9 mouse cellular contexts compared by ENCODE assay signal in genomic region chr9:63998026-63998425, GRCm38 (mm10). TPM values are rescaled to one million over a fixed set of nuclear protein-coding genes. Genes with fewer than 3 reads are reported as not detected.
DNase-seq lines count a peak whose midpoint lies in the region; ATAC-seq and TF ChIP-seq lines count a peak whose summit lies in the region.
"Had no signal": no experiment of that assay in that cellular context is flagged by ENCODE, and none has a peak within 500 bp of the region (broad histone marks: within the 10 kb centered on the region; RNA-seq: fewer than 3 reads in every experiment).

No protein-coding gene starts in this region.

- 0 out of 2 replicates have a peak overlapping the region, but pooled peaks have one; percentile 38 for H3K27ac ChIP-seq in heart, embryonic 10.5 days
- no peak overlapping the region for H3K27ac ChIP-seq in heart, embryonic 11.5 days (ENCODE audit: low read depth, low read length)
- peak overlapping the region; percentile 28; the same call in 1 of the 2 replicates for H3K27ac ChIP-seq in lung, embryonic 16.5 days (ENCODE audit: low read length)
- H3K27ac ChIP-seq in forebrain, embryonic 13.5 days: peak overlapping the region; percentile 51
- peak overlapping the region; percentile 76 for H3K27ac ChIP-seq in limb, embryonic 13.5 days
- H3K27ac ChIP-seq: liver, embryonic 13.5 days had no signal

- peaks cover 97% of the 10 kb centered on the region for H3K36me3 ChIP-seq in heart, embryonic 10.5 days
- H3K36me3 ChIP-seq in heart, embryonic 11.5 days (ENCODE audit: control insufficient read depth, insufficient read depth, low read length): peaks cover 27% of the 10 kb centered on the region
- peaks cover 15% of the 10 kb centered on the region for H3K36me3 ChIP-seq in lung, embryonic 16.5 days (ENCODE audit: control insufficient read depth, insufficient read depth, low read length)
- H3K36me3 ChIP-seq in forebrain, embryonic 13.5 days (ENCODE audit: poor library complexity, severe bottlenecking): no peaks in the 10 kb centered on the region
- H3K36me3 ChIP-seq in limb, embryonic 13.5 days: peaks cover 83% of the 10 kb centered on the region

- ATAC-seq in heart, embryonic 11.5 days (replicated peaks; ENCODE audit: insufficient number of reproducible peaks, low FRiP score, low TSS enrichment): no peak
- no peak for ATAC-seq in lung, embryonic 16.5 days (ENCODE audit: low read depth)
- no peak for ATAC-seq in forebrain, embryonic 13.5 days
- no peak for ATAC-seq in limb, embryonic 13.5 days (ENCODE audit: low FRiP score, low read depth)

- no peaks in the 10 kb centered on the region for H3K27me3 ChIP-seq in heart, embryonic 10.5 days (ENCODE audit: insufficient read depth, poor library complexity, severe bottlenecking)
- H3K27me3 ChIP-seq in heart, embryonic 11.5 days (ENCODE audit: control insufficient read depth, insufficient read depth, low read length): no peaks in the 10 kb centered on the region
- H3K27me3 ChIP-seq in lung, embryonic 16.5 days (ENCODE audit: control insufficient read depth, insufficient read depth, low read depth, low read length): no peaks in the 10 kb centered on the region
- no peaks in the 10 kb centered on the region for H3K27me3 ChIP-seq in forebrain, embryonic 13.5 days
- no peaks in the 10 kb centered on the region for H3K27me3 ChIP-seq in limb, embryonic 13.5 days
- H3K27me3 ChIP-seq: liver, embryonic 13.5 days had no signal

- no peak overlapping the region for H3K9ac ChIP-seq in heart, embryonic 11.5 days (ENCODE audit: low read depth, low read length)
- H3K9ac ChIP-seq in lung, embryonic 16.5 days (ENCODE audit: low read length): peak overlapping the region; percentile 25; the same call in 1 of the 2 replicates
- peak overlapping the region; percentile 40; the same call in 1 of the 2 replicates for H3K9ac ChIP-seq in forebrain, embryonic 13.5 days
- peak overlapping the region; percentile 31; the same call in 1 of the 2 replicates for H3K9ac ChIP-seq in limb, embryonic 13.5 days
- H3K9ac ChIP-seq: liver, embryonic 13.5 days had no signal

- DNase-seq in heart, embryonic 10.5 days (ENCODE audit: low spot score): no peak
- DNase-seq in lung, adult 2 months: no peak
- DNase-seq in T-cell, adult 2 months (ENCODE audit: low spot score): no peak
- DNase-seq in kidney, adult 9 months: no peak
- DNase-seq: liver, embryonic 13.5 days had no signal

- TF ChIP-seq CTCF in lung, adult 2 months (IDR thresholded peaks at IDR 0.05; ENCODE audit: insufficient read depth, low read length): no peak

- TF ChIP-seq POLR2A in lung, adult 2 months (IDR thresholded peaks at IDR 0.05; ENCODE audit: borderline replicate concordance, extremely low read depth, low read depth, low read length): no peak

- no peaks in the 10 kb centered on the region for H3K9me3 ChIP-seq in heart, embryonic 10.5 days
- H3K9me3 ChIP-seq in heart, embryonic 11.5 days (replicated peaks; ENCODE audit: control insufficient read depth, low read length): no peaks in the 10 kb centered on the region
- no peaks in the 10 kb centered on the region for H3K9me3 ChIP-seq in lung, embryonic 16.5 days (ENCODE audit: control insufficient read depth, low read length)
- H3K9me3 ChIP-seq in forebrain, embryonic 13.5 days (replicated peaks): no peaks in the 10 kb centered on the region
- no peaks in the 10 kb centered on the region for H3K9me3 ChIP-seq in limb, embryonic 13.5 days
- H3K9me3 ChIP-seq: liver, embryonic 13.5 days had no signal

- no peak overlapping the region for H3K4me3 ChIP-seq in heart, embryonic 10.5 days
- H3K4me3 ChIP-seq in heart, embryonic 11.5 days (ENCODE audit: low read depth, low read length): no peak overlapping the region
- H3K4me3 ChIP-seq in lung, embryonic 16.5 days (ENCODE audit: low read length): no peak overlapping the region
- H3K4me3 ChIP-seq in lung, adult 2 months (replicated peaks; ENCODE audit: extremely low read depth, low read depth, low read length): no peak overlapping the region
- H3K4me3 ChIP-seq in forebrain, embryonic 13.5 days: no peak overlapping the region
- H3K4me3 ChIP-seq in limb, embryonic 13.5 days: no peak overlapping the region
- H3K4me3 ChIP-seq: liver, embryonic 13.5 days had no signal

- peaks cover 60% of the 10 kb centered on the region for H3K4me1 ChIP-seq in heart, embryonic 10.5 days
- H3K4me1 ChIP-seq in heart, embryonic 11.5 days (ENCODE audit: control insufficient read depth, insufficient read depth, low read length): peaks cover 47% of the 10 kb centered on the region
- peaks cover 12% of the 10 kb centered on the region for H3K4me1 ChIP-seq in lung, embryonic 16.5 days (replicated peaks; ENCODE audit: control insufficient read depth, insufficient read depth, low read length)
- peaks cover 16% of the 10 kb centered on the region for H3K4me1 ChIP-seq in lung, adult 2 months (ENCODE audit: control insufficient read depth, insufficient read depth, low read length)
- peaks cover 35% of the 10 kb centered on the region for H3K4me1 ChIP-seq in forebrain, embryonic 13.5 days
- peaks cover 61% of the 10 kb centered on the region for H3K4me1 ChIP-seq in limb, embryonic 13.5 days

- H3K4me2 ChIP-seq in heart, embryonic 11.5 days: no peak overlapping the region
- no peak overlapping the region for H3K4me2 ChIP-seq in lung, embryonic 16.5 days (ENCODE audit: low read depth, low read length)
- 0 out of 2 replicates have a peak overlapping the region, but pooled peaks have one; percentile 4 for H3K4me2 ChIP-seq in forebrain, embryonic 13.5 days
- peak overlapping the region; percentile 25 for H3K4me2 ChIP-seq in limb, embryonic 13.5 days (replicated peaks)
- H3K4me2 ChIP-seq: liver, embryonic 13.5 days had no signal

- WGBS in heart, embryonic 10.5 days: 80% methylated on average over 14 of the region's 14 CpGs
- WGBS in heart, embryonic 11.5 days (ENCODE audit: insufficient replicate concordance): 81% methylated on average over 14 of the region's 14 CpGs
- WGBS in lung, embryonic 16.5 days: 65% methylated on average over 14 of the region's 14 CpGs
- 50% methylated on average over 14 of the region's 14 CpGs for WGBS in lung, adult 2 months
- 75% methylated on average over 14 of the region's 14 CpGs for WGBS in forebrain, embryonic 13.5 days
- 58% methylated on average over 14 of the region's 14 CpGs for WGBS in limb, embryonic 13.5 days

RNA-seq across cellular contexts. Expression of gene Smad6, which starts 23.8 kb away (rescaled TPM):
- 29.4 and 47.2 TPM in 2 replicates for polyA plus RNA-seq in heart, embryonic 10.5 days (2016; fragmentation: Nextera tagmentation; extraction: Ambion mirVana)
- polyA plus RNA-seq in heart, embryonic 11.5 days (2014; fragmentation: Nextera tagmentation; extraction: Ambion mirVana): 30.5 and 31.6 TPM in 2 replicates
- 6.8 and 8.6 TPM in 2 replicates for polyA plus RNA-seq in lung, embryonic 16.5 days (2015; fragmentation: Nextera tagmentation; extraction: Ambion mirVana)
- polyA plus RNA-seq in lung, adult 2 months (2012; rRNA removed): 260 and 369 TPM in 2 replicates
- 1.6 and 1.7 TPM in 2 replicates for polyA plus RNA-seq in forebrain, embryonic 13.5 days (2015; fragmentation: Nextera tagmentation; extraction: Ambion mirVana)
- polyA plus RNA-seq in limb, embryonic 13.5 days (2015; fragmentation: Nextera tagmentation; extraction: Ambion mirVana): 10.8 and 11.0 TPM in 2 replicates

Comparison
In these comparisons a context has a peak if more than half of its experiments do, and no peak if none do; other contexts are left out.
1. H3K4me2 ChIP-seq: peak in forebrain, embryonic 13.5 days (single experiment) and limb, embryonic 13.5 days (single experiment); none in heart, embryonic 11.5 days (single experiment) and lung, embryonic 16.5 days (single experiment).